ENCODE assay signal across 22 mouse cellular contexts in genomic region chr12:55023284-55023683, GRCm38 (mm10). TPM values are rescaled to one million over a fixed set of nuclear protein-coding genes. Genes with fewer than 3 reads are reported as not detected.
"Had no signal": no experiment of that assay in that cellular context is flagged by ENCODE, and none has a peak within 500 bp of the region (broad histone marks: within the 10 kb centered on the region; RNA-seq: fewer than 3 reads in every experiment).

No protein-coding gene starts in this region.

- DNase-seq: liver, embryonic 13.5 days; liver, postnatal 0 days; lung, postnatal 14 days; right cerebral cortex, postnatal 14 days; thymus, adult 2 months; thymus, postnatal 25 days; thymus, postnatal 4 days had no signal

- H3K27me3 ChIP-seq: liver, embryonic 13.5 days; liver, embryonic 15.5 days; midbrain, embryonic 13.5 days; midbrain, embryonic 15.5 days; neural tube, embryonic 12.5 days; stomach, embryonic 15.5 days had no signal

- H3K9me3 ChIP-seq: liver, embryonic 13.5 days; liver, embryonic 15.5 days; midbrain, embryonic 13.5 days; midbrain, embryonic 15.5 days; neural tube, embryonic 12.5 days; stomach, embryonic 15.5 days had no signal

- H3K4me3 ChIP-seq: liver, embryonic 13.5 days; liver, embryonic 15.5 days; megakaryocyte, embryonic 14.5 days; midbrain, embryonic 13.5 days; midbrain, embryonic 15.5 days; neural tube, embryonic 12.5 days; stomach, embryonic 15.5 days had no signal

- H3K36me3 ChIP-seq: liver, embryonic 13.5 days; liver, embryonic 15.5 days; midbrain, embryonic 13.5 days; midbrain, embryonic 15.5 days; neural tube, embryonic 12.5 days; stomach, embryonic 15.5 days had no signal

- H3K27ac ChIP-seq: liver, embryonic 13.5 days; liver, embryonic 15.5 days; macrophage; midbrain, embryonic 13.5 days; midbrain, embryonic 15.5 days; neural tube, embryonic 12.5 days; stomach, embryonic 15.5 days; stomach, postnatal 0 days had no signal

- H3K4me1 ChIP-seq: liver, embryonic 13.5 days; liver, embryonic 15.5 days; midbrain, embryonic 13.5 days; midbrain, embryonic 15.5 days; neural tube, embryonic 12.5 days; stomach, embryonic 15.5 days had no signal

- H3K9ac ChIP-seq: liver, embryonic 13.5 days; liver, embryonic 15.5 days; liver, postnatal 0 days; midbrain, embryonic 13.5 days; midbrain, embryonic 15.5 days; neural tube, embryonic 12.5 days; stomach, embryonic 15.5 days had no signal

- ATAC-seq: liver, postnatal 0 days; midbrain, embryonic 13.5 days; midbrain, embryonic 15.5 days had no signal

- H3K4me2 ChIP-seq: liver, embryonic 11.5 days; liver, embryonic 13.5 days; liver, embryonic 15.5 days; midbrain, embryonic 11.5 days; midbrain, embryonic 13.5 days; midbrain, embryonic 15.5 days; neural tube, embryonic 12.5 days; stomach, embryonic 15.5 days had no signal

RNA-seq across cellular contexts. Expression of gene Gm20403, which starts 37.0 kb away (rescaled TPM):
- polyA plus RNA-seq: liver, embryonic 11.5 days; liver, embryonic 13.5 days; liver, embryonic 15.5 days; macrophage; midbrain, embryonic 11.5 days; midbrain, embryonic 13.5 days; midbrain, embryonic 15.5 days; midbrain, postnatal 0 days; neural tube, embryonic 12.5 days; neural tube, embryonic 14.5 days; spleen, adult 2 months; stomach, embryonic 15.5 days; testis, adult 2 months; thymus, adult 2 months; urinary bladder, adult 2 months had no signal
